25 mouse cellular contexts compared by ENCODE assay signal in the genomic region with DNA sequence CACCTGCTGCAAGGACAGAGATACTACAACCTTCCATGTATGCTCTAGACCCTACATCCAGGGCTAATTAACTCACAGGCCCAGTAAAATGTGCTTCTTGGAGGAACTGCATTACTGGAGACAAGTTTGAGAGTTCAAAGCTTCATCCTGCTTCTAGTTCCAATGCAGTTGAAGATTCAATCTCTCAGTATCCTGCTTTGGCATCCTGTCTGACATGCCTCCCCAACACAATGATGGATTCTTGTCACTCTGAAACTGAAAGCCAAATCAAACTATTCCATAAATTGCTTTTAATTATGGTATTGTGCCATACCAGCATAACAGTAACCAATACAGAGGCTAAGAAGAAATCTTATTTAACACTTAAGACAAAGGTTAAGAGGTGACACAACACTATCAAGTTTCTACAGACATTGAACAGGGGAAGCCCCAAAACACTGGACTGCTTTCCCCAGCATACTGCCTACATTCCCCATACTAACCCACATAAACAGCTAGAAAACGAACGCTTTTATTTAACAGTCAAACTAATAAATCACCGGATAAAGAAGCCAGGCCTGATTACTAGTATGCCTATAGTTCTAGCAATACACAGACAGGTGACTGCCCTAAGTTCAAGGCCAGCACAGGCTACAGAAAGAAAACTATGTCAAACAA.
"Had no signal": no experiment of that assay in that cellular context is flagged by ENCODE, and none has a peak within 500 bp of the region (broad histone marks: within the 10 kb centered on the region; RNA-seq: fewer than 3 reads in every experiment).

No protein-coding gene starts in this region.

- H3K9me3 ChIP-seq: heart, embryonic 13.5 days; heart, embryonic 15.5 days; hindbrain, embryonic 10.5 days; hindbrain, embryonic 12.5 days; intestine, embryonic 15.5 days; limb, embryonic 15.5 days; liver, embryonic 12.5 days had no signal

- H3K4me3 ChIP-seq: heart, adult 2 months; heart, embryonic 13.5 days; heart, embryonic 15.5 days; hindbrain, embryonic 10.5 days; hindbrain, embryonic 12.5 days; intestine, embryonic 15.5 days; limb, embryonic 13.5 days; limb, embryonic 15.5 days; liver, embryonic 12.5 days had no signal

- H3K4me1 ChIP-seq: heart, embryonic 13.5 days; heart, embryonic 15.5 days; hindbrain, embryonic 10.5 days; hindbrain, embryonic 12.5 days; intestine, embryonic 15.5 days; limb, embryonic 13.5 days; limb, embryonic 15.5 days had no signal

- H3K27me3 ChIP-seq: heart, embryonic 13.5 days; heart, embryonic 15.5 days; hindbrain, embryonic 12.5 days; intestine, embryonic 15.5 days; limb, embryonic 13.5 days; limb, embryonic 15.5 days; liver, embryonic 12.5 days had no signal

- H3K9ac ChIP-seq: heart, embryonic 13.5 days; heart, embryonic 15.5 days; hindbrain, embryonic 12.5 days; hindbrain, embryonic 14.5 days; intestine, embryonic 15.5 days; limb, embryonic 13.5 days; limb, embryonic 15.5 days; liver, embryonic 12.5 days; liver, embryonic 14.5 days had no signal

- H3K4me2 ChIP-seq: heart, embryonic 11.5 days; heart, embryonic 13.5 days; heart, embryonic 15.5 days; hindbrain, embryonic 12.5 days; hindbrain, embryonic 14.5 days; intestine, embryonic 15.5 days; limb, embryonic 13.5 days; limb, embryonic 15.5 days; liver, embryonic 12.5 days had no signal

- H3K36me3 ChIP-seq: heart, embryonic 15.5 days; intestine, embryonic 15.5 days had no signal

- H3K27ac ChIP-seq: heart, adult 2 months; heart, embryonic 13.5 days; heart, embryonic 15.5 days; hindbrain, embryonic 10.5 days; hindbrain, embryonic 12.5 days; hindbrain, embryonic 14.5 days; intestine, embryonic 15.5 days; limb, embryonic 13.5 days; limb, embryonic 15.5 days; liver, embryonic 12.5 days; liver, embryonic 14.5 days had no signal

- ATAC-seq: hindbrain, embryonic 16.5 days; intestine, embryonic 15.5 days; intestine, postnatal 0 days; liver, embryonic 12.5 days had no signal

- DNase-seq: gastrocnemius, postnatal 14 days; gastrocnemius, postnatal 36 days; heart, adult 2 months; heart, postnatal 14 days; heart, postnatal 4 days; kidney, adult 18-20 months; kidney, adult 8-10 months; kidney, postnatal 10 days; kidney, postnatal 36 days; layer of hippocampus, adult 9-11 months; layer of hippocampus, postnatal 36 days; left cerebral cortex, postnatal 4 days had no signal
